Mouse (Mus musculus) spleen, postnatal 4 days (tissue): ENCODE measurements at regions not wholly inside any gene's neighbourhood (a gene's known extent, or its start where the extent isn't known, plus 50 kb on each side); places are given as distances from the start of the nearest gene placed in this dataset.
A peak's percentile ranks its signal among the peaks of the same experiment; 100 is the strongest.

Experiments used
- DNase-seq, 2 experiments: peaks; one replicate each; pipeline ENCODE4 v3.0.0; 2022; ENCODE audit warnings: low spot score in 2 of 2

- DNase-seq, result no peak
These were observed 140.4 kb upstream of the Egfl6 start for GRCm38 (mm10) chrX:166725761-166726503.

GRCm38 (mm10) chrX:166718075-166718474 is 132.6 kb upstream of the Egfl6 start:
- DNase-seq, result no peak

- DNase-seq, result no peak
These were observed 123.8 kb upstream of the Egfl6 start for GRCm38 (mm10) chrX:166709306-166709705.

- DNase-seq, result no peak
These were observed 122.6 kb upstream of the Egfl6 start for GRCm38 (mm10) chrX:166708106-166708505.

GRCm38 (mm10) chrX:166707029-166707428 is 121.5 kb upstream of the Egfl6 start:
- DNase-seq, result no peak

- no peak for DNase-seq
These were observed 118.8 kb upstream of the Egfl6 start for GRCm38 (mm10) chrX:166704311-166704710.

- DNase-seq, result no peak
These were observed 108.7 kb upstream of the Egfl6 start for GRCm38 (mm10) chrX:166694219-166694618.

- DNase-seq, result no peak
These were observed 103.3 kb upstream of the Egfl6 start for GRCm38 (mm10) chrX:166688779-166689178.

GRCm38 (mm10) chrX:166673404-166673803 is 87.9 kb upstream of the Egfl6 start:
- no peak for DNase-seq

- peak in 1 of 2 experiments; percentile 12 for DNase-seq
These were observed 87.1 kb upstream of the Egfl6 start for GRCm38 (mm10) chrX:166672617-166673016.

- no peak for DNase-seq
These were observed 86.3 kb upstream of the Egfl6 start for GRCm38 (mm10) chrX:166671853-166672252.

- DNase-seq, result no peak
These were observed 80.8 kb upstream of the Egfl6 start for GRCm38 (mm10) chrX:166666304-166666703.

GRCm38 (mm10) chrX:166661808-166662207 is 76.3 kb upstream of the Egfl6 start:
- no peak for DNase-seq

GRCm38 (mm10) chrX:166661043-166661718 is 75.7 kb upstream of the Egfl6 start:
- DNase-seq, result peak; percentile 33 to 65

GRCm38 (mm10) chrX:166660715-166661042 is 75.2 kb upstream of the Egfl6 start:
- DNase-seq, result peak in 1 of 2 experiments; percentile 79

- DNase-seq, result peak in 1 of 2 experiments; percentile 12
These were observed 66.9 kb upstream of the Egfl6 start for GRCm38 (mm10) chrX:166652400-166652799.

GRCm38 (mm10) chrX:166645713-166646112 is 60.2 kb upstream of the Egfl6 start:
- DNase-seq, result no peak

- no peak for DNase-seq
These were observed 55.7 kb upstream of the Egfl6 start for GRCm38 (mm10) chrX:166641256-166641655.

- no peak for DNase-seq
These were observed 54.7 kb upstream of the Egfl6 start for GRCm38 (mm10) chrX:166640258-166640657.
